Mouse (Mus musculus): ENCODE data around the gene Mpp6. TPM values are rescaled to one million over a fixed set of nuclear protein-coding genes. Genes with fewer than 3 reads are reported as not detected.

Mpp6 gene
- polyA plus RNA-seq (2015; fragmentation: Nextera tagmentation; extraction: Ambion mirVana) = 66.3 and 72.0 TPM in 2 replicates

DNA sequence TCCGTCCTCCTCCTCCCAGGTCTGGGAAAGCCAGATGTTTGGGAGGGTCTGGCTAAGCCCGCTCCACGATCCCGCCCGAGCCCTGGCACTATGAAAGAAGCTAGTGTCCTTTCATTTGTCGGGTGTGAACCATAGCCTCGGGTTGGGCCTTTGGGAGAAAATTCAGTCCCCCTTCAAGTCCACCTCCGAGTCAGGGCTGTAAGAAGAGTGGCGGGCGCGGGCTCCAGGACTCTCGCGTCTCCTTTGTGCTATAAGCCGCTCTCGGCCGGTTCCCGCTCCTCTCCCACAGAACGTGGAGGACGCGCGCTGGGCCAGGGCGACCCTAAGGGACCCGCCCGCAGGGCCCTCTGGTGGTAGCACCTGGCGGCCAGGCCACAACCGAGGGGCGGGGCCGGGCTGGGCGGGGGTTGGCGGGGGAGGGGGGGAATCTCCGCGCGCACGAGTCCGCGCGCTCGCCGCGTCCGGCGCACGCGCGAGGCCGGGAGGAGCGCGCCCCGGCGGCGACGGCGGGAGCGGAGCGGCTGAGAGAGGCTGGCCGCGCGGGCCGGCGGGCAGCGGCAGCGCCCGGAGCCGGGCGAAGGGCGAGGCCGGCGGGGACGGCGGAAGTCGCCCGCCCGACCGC is at the start of gene Mpp6:
Gene Mpp6 (plus strand): TSS at position 485 of the 622 bp plus-strand sequence.
- Histone ChIP-seq H3K9ac (replicated peaks) (peak within 1 kb of the TSS; percentile 85), H3K4me2 (peak within 1 kb of the TSS; percentile 90), H3K36me3 (no peaks in the 10 kb centered on the region), H3K4me1 (peaks cover 25% of the 10 kb centered on the region), H3K27me3 (replicated peaks) (no peaks in the 10 kb centered on the region), H3K27ac (replicated peaks) (peak within 1 kb of the TSS; percentile 92), H3K4me3 (replicated peaks) (peak within 1 kb of the TSS; percentile 73), H3K9me3 (replicated peaks) (no peaks in the 10 kb centered on the region)
- peak; percentile 93 for ATAC-seq (ENCODE audit: low FRiP score)
- 0% methylated on average over 48 of the region's 74 CpGs for WGBS

DNA sequence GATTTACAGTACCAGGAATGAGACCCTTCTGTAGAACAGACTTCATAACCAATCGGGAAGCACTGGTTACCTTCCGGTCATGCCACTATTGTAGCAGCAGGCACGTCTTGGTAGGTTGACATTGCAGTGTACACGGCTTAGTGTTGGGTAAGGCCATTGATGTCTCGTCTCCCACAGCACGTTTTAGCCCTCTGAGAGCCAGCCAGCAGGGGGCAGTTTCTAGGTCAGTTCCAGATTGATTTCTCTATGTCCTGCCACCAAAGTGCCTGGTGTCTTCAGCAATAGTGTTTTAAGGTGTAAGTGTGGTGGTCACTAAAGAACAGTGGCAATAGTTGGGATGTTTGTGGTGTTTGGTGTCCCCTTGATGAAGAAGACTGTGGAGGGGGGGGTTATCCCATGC is 43.9 kb upstream of the Mpp6 start:
- H3K4me2 ChIP-seq = no peak overlapping the region
- no peaks in the 10 kb centered on the region for H3K4me1 ChIP-seq
- no peak overlapping the region for H3K9ac ChIP-seq (replicated peaks)
- H3K36me3 ChIP-seq = no peaks in the 10 kb centered on the region
- H3K27me3 ChIP-seq (replicated peaks) = no peaks in the 10 kb centered on the region
- no peak overlapping the region for H3K4me3 ChIP-seq (replicated peaks)
- no peak overlapping the region for H3K27ac ChIP-seq (replicated peaks)
- WGBS = 89% methylated on average over 6 of the region's 6 CpGs
- H3K9me3 ChIP-seq (replicated peaks) = no peaks in the 10 kb centered on the region
- ATAC-seq (ENCODE audit: low FRiP score) = no peak

DNA sequence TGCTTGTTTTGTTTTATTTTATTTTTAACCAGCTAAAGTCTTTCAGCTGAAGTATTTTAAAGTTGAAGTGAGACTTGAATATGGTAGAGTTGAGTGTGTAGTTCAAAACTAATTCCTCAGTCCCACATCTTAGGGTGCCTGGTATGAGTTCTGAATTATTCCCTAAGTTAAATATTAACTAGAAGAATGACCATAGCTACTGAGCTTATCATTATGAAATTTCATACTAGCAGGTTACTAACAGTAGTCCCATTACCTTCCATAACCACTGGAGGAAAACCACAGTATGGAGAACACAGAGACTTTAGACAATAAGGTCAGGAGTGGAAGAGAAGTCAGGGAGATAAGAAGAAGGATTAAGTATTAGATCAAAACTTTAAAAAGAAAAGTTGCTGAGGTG is 41.6 kb upstream of the Mpp6 start:
- H3K9ac ChIP-seq (replicated peaks) = no peak overlapping the region
- no peaks in the 10 kb centered on the region for H3K9me3 ChIP-seq (replicated peaks)
- no peaks in the 10 kb centered on the region for H3K27me3 ChIP-seq (replicated peaks)
- no peaks in the 10 kb centered on the region for H3K36me3 ChIP-seq
- ATAC-seq (ENCODE audit: low FRiP score) = no peak
- H3K27ac ChIP-seq (replicated peaks) = no peak overlapping the region
- no peak overlapping the region for H3K4me3 ChIP-seq (replicated peaks)
- H3K4me2 ChIP-seq = no peak overlapping the region
- no peaks in the 10 kb centered on the region for H3K4me1 ChIP-seq

DNA sequence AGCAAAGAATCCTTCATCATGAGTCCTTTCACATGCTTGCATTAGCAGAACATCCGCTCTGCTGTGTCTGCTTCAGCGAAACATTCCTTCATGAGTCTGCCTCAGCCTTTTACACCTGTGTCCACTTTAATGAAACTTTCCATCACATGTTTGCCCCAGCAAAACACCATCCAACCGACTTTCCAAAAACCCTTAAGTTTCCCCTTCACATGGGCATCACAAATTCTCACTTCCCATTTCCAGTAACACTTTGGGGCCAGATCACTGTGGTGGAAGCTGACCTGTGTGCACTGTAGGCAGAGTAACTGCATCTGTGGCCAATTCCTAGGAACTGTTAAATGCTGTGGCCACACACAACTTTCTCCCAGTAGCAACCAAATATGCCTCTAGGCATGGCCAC is 34.8 kb upstream of the Mpp6 start:
- H3K36me3 ChIP-seq = no peaks in the 10 kb centered on the region
- H3K9ac ChIP-seq (replicated peaks) = no peak overlapping the region
- H3K4me1 ChIP-seq = no peaks in the 10 kb centered on the region
- H3K4me3 ChIP-seq (replicated peaks) = no peak overlapping the region
- 94% methylated on average over 3 of the region's 3 CpGs for WGBS
- ATAC-seq (ENCODE audit: low FRiP score) = no peak
- no peaks in the 10 kb centered on the region for H3K9me3 ChIP-seq (replicated peaks)
- no peak overlapping the region for H3K27ac ChIP-seq (replicated peaks)
- H3K27me3 ChIP-seq (replicated peaks) = no peaks in the 10 kb centered on the region
- H3K4me2 ChIP-seq = no peak overlapping the region

DNA sequence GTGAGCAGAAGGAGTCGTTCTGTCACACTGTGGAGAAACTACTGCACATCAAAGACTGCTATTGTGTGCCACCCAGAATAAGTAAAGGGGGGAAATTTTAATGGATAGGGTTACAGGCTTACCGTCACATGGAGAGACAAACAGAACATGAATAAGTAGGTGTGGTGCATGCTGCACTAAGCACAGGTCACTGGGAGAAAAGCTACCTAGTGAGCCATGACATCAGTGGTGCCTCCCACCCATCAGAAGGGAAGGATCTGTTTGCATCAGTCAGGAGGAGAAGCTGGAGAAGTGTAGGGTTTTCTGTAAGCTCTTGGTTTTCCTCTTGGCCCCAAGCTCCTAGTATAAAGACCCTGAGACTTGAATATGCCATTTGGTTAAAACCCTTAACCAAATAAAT is 33.6 kb upstream of the Mpp6 start:
- Histone ChIP-seq H3K27ac (replicated peaks) (no peak overlapping the region), H3K4me3 (replicated peaks) (no peak overlapping the region), H3K9me3 (replicated peaks) (no peaks in the 10 kb centered on the region), H3K4me1 (no peaks in the 10 kb centered on the region), H3K4me2 (no peak overlapping the region), H3K36me3 (no peaks in the 10 kb centered on the region), H3K9ac (replicated peaks) (no peak overlapping the region), H3K27me3 (replicated peaks) (no peaks in the 10 kb centered on the region)
- 64% methylated on average over 2 of the region's 2 CpGs for WGBS
- no peak for ATAC-seq (ENCODE audit: low FRiP score)

DNA sequence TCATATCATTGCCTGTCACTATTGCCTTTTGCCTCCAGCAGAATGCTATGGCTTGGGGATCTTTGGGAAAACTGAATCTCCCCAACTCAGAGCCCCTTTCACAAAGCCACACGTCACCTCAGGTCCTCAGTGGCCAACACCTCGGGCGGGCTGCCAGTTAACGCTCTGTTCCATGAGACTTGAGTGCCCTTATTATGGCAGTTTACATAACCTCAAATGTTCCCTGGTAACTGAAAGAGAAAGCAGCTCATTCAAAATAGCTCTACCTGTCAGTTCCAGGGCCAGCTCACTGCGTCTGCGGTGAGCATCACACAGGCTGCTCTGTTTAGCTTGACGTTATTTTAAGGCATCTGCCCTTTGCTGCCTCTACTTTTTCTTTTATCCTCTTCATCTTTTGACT is 29.6 kb upstream of the Mpp6 start:
- Histone ChIP-seq H3K9me3 (replicated peaks) (no peaks in the 10 kb centered on the region), H3K36me3 (no peaks in the 10 kb centered on the region), H3K27ac (replicated peaks) (no peak overlapping the region), H3K4me1 (no peaks in the 10 kb centered on the region), H3K4me2 (no peak overlapping the region), H3K9ac (replicated peaks) (no peak overlapping the region), H3K27me3 (replicated peaks) (no peaks in the 10 kb centered on the region), H3K4me3 (replicated peaks) (no peak overlapping the region)
- no peak for ATAC-seq (ENCODE audit: low FRiP score)
- 77% methylated on average over 7 of the region's 7 CpGs for WGBS

DNA sequence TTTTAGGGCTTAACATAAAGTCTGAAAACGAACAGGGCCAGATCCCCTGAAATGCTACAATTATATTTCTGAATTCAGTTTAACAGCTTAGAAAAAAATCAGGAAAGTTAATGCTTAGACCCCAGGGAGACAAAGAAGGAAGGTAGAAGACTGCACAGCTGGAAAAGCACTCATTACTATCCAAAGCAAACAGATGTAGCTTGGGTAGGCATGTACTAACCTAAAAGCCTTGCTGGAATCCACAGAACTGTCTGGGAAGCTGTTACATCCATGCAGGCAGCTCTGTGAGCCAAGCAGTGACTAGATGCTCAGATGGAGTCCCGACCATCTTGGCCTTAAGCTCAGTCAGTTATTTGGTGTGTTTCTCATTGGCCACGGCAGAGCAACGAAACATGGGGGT is 24.8 kb upstream of the Mpp6 start:
- Histone ChIP-seq H3K27me3 (replicated peaks) (no peaks in the 10 kb centered on the region), H3K36me3 (no peaks in the 10 kb centered on the region), H3K9ac (replicated peaks) (no peak overlapping the region), H3K4me1 (0 out of 2 replicates have a peak, but pooled peaks cover 4% of the 10 kb centered on the region), H3K4me3 (replicated peaks) (no peak overlapping the region), H3K27ac (replicated peaks) (no peak overlapping the region), H3K9me3 (replicated peaks) (no peaks in the 10 kb centered on the region), H3K4me2 (no peak overlapping the region)
- WGBS = 72% methylated on average over 4 of the region's 4 CpGs
- no peak for ATAC-seq (ENCODE audit: low FRiP score)

DNA sequence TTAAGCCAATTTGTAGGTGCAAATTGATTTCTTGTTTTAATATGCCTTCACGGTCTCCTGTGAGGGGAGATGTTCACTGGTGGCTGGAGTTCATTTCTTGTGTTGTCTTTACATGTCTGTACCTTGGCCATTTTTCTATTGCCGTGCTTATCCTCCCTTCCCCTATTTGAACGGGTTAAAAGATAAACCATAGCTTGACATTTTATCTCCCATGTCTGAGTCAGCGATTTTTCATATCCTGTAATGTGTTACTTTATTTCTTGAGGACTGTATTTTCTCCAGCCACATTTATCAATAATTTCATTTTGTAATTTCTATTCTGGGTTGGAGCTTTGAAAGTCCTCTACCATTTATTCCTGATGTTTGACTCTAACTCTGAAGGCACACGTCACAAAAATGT is 20.7 kb upstream of the Mpp6 start:
- 80% methylated on average over 5 of the region's 5 CpGs for WGBS
- Histone ChIP-seq H3K4me1 (0 out of 2 replicates have a peak, but pooled peaks cover 4% of the 10 kb centered on the region), H3K9me3 (replicated peaks) (0 out of 2 replicates have a peak, but pooled peaks cover 2% of the 10 kb centered on the region), H3K9ac (replicated peaks) (no peak overlapping the region), H3K4me2 (no peak overlapping the region), H3K36me3 (no peaks in the 10 kb centered on the region), H3K27ac (replicated peaks) (no peak overlapping the region), H3K27me3 (replicated peaks) (no peaks in the 10 kb centered on the region), H3K4me3 (replicated peaks) (no peak overlapping the region)
- no peak for ATAC-seq (ENCODE audit: low FRiP score)

DNA sequence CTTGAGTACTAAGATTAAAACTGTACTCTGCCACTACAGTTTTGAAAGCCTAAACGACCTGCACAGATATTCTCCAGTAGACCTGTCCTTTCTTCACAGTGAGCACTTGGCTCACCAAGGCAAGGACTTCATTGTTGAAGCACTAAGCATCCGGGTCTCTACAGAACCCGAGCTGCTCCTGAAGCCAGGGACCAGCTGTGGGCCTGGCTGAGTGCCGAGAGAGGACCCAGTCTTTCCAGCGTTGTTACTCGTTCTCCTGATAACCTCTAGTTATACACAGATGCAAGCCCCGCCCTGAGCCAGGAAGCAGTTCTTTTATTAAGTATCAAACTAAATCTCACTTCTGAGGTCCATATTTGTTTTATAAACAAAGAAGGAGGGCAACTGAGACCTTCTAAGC is 19.8 kb upstream of the Mpp6 start:
- 80% methylated on average over 7 of the region's 7 CpGs for WGBS
- Histone ChIP-seq H3K9me3 (replicated peaks) (0 out of 2 replicates have a peak, but pooled peaks cover 3% of the 10 kb centered on the region), H3K4me3 (replicated peaks) (no peak overlapping the region), H3K4me2 (no peak overlapping the region), H3K36me3 (no peaks in the 10 kb centered on the region), H3K27ac (replicated peaks) (no peak overlapping the region), H3K27me3 (replicated peaks) (no peaks in the 10 kb centered on the region), H3K4me1 (0 out of 2 replicates have a peak, but pooled peaks cover 4% of the 10 kb centered on the region), H3K9ac (replicated peaks) (no peak overlapping the region)
- ATAC-seq (ENCODE audit: low FRiP score) = no peak

DNA sequence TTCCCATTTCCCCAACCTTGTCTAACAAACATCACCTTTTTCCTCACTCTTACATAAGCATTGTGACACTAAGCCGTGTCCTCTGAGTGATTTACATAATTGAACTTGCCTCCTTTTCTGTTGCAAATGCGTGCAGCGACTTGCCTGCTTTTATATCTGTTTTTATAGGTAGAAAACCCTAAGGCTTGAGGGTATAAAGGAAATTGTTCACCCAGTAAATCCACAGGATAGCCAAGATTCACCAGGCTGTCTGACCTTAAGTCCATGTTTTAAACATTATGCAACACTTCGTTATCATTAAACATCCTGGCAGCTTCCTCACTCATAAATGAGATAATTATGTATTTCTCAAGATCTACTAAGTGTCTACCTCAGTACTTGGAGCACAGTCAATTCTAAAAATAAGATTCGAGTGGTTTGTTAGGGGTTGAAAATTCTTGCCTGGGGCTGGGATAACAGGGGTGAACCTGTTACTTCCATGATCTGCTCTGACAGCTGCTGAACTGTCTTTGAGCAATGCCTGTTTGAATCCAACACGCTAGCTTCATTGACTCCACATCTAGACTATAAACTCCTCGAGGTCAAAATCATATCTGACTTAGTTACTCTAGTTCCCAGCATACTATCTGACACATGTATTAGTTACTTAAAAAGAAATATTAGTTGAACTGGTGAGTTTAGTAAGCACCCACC is 18.4 kb upstream of the Mpp6 start:
- no peak for ATAC-seq (ENCODE audit: low FRiP score)

DNA sequence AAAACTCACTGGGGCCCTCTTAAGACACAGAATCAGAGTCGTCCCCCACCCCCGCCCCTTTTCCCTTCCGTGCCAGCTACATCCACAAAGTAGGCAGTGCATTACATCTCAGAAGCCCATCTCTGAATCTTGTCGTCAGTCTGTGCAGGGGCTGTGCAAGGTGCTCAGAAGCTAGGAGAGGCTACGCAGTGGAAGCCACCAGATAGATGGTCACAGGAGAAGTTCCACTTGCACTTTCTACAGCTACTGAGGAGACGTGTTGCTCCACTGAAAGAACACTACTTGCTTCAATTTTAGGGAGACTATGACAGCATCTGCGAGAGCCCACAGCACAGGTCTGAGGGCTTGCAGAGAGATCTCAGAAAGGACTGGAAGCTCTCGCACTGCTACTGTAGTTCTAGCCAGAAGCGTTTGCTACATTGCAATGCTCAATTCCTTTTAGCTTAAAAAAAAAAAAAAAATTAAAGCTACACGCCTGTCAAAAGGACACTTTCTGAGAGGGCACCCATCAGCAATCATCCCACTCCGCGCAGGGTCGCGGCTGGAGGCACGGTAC is 762 bp upstream of the Mpp6 start:
- Histone ChIP-seq H3K27me3 (replicated peaks) (no peaks in the 10 kb centered on the region), H3K4me3 (replicated peaks) (peak overlapping the region; percentile 73), H3K27ac (replicated peaks) (peak overlapping the region; percentile 92), H3K4me2 (peak overlapping the region; percentile 90), H3K9ac (replicated peaks) (peak overlapping the region; percentile 85), H3K36me3 (no peaks in the 10 kb centered on the region), H3K9me3 (replicated peaks) (no peaks in the 10 kb centered on the region), H3K4me1 (peaks cover 25% of the 10 kb centered on the region)
- WGBS = 2% methylated on average over 15 of the region's 15 CpGs
- peak; percentile 29 for ATAC-seq (ENCODE audit: low FRiP score)

More for the DNA sequence above, 18.4 kb upstream of the Mpp6 start:
- no peak overlapping the region for H3K27ac ChIP-seq (replicated peaks)
- H3K36me3 ChIP-seq = no peaks in the 10 kb centered on the region
- no peak overlapping the region for H3K4me2 ChIP-seq
- no peaks in the 10 kb centered on the region for H3K27me3 ChIP-seq (replicated peaks)
- H3K4me1 ChIP-seq = 0 out of 2 replicates have a peak, but pooled peaks cover 4% of the 10 kb centered on the region
- H3K9me3 ChIP-seq (replicated peaks) = 0 out of 2 replicates have a peak, but pooled peaks cover 3% of the 10 kb centered on the region
- 66% methylated on average over 7 of the region's 7 CpGs for WGBS
- no peak overlapping the region for H3K9ac ChIP-seq (replicated peaks)
- no peak overlapping the region for H3K4me3 ChIP-seq (replicated peaks)

DNA sequence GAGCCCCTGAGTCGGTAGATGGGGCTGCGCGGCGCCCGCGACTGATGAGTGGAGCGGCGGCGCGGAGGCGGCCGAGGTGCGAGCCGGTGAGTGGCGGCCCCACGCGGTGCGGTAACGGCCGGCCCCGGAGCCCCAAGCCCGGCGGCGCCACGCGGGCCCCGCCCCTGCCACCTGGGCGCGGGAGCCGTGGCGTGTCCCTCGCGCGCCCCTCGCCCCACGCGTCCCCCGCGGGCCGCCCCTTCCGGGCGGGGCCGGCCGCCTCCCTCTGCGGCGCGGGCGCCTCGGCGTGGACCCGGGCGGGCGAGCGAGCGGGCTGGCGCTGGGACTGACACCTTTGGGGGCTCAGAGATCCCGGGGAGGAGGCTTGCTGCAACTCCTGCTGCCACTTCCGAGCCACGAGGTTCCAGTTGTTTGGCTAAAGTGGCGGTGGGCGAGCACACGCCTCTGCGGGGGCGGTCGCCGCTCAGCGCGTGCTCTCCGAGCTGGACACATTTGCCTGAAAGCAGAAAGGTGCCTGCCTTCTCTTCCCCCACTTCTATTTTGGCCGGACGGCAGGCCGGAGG is 419 bp downstream of the Mpp6 start:
- peak overlapping the region; percentile 73 for H3K4me3 ChIP-seq (replicated peaks)
- H3K9me3 ChIP-seq (replicated peaks) = no peaks in the 10 kb centered on the region
- H3K9ac ChIP-seq (replicated peaks) = peak overlapping the region; percentile 85
- no peaks in the 10 kb centered on the region for H3K36me3 ChIP-seq
- H3K27ac ChIP-seq (replicated peaks) = peak overlapping the region; percentile 92
- under 1% methylated on average over 62 of the region's 72 CpGs for WGBS
- peak overlapping the region; percentile 90 for H3K4me2 ChIP-seq
- peaks cover 25% of the 10 kb centered on the region for H3K4me1 ChIP-seq
- H3K27me3 ChIP-seq (replicated peaks) = no peaks in the 10 kb centered on the region
- peak; percentile 78 for ATAC-seq (ENCODE audit: low FRiP score)

All from neural tube, embryonic 15.5 days (tissue).